Mouse (Mus musculus) midbrain, embryonic 16.5 days (tissue): ENCODE measurements around the gene Ankrd11. TPM values are rescaled to one million over a fixed set of nuclear protein-coding genes. Genes with fewer than 3 reads are reported as not detected.

Experiments used
- ATAC-seq: fragments of 200-750 bp; cut with Nextera tagmentation; 2 replicates; pipeline ENCODE4 v1.8.0; 2017; ENCODE audit warnings: moderate TSS enrichment
- H3K27ac ChIP-seq: fragments of 300-500 bp; sonication (generic); 2 replicates; pipeline ENCODE4 v1.5.1; 2014; ENCODE audit warnings: mild to moderate bottlenecking, low read length, mixed read lengths
- H3K27me3 ChIP-seq: fragments of 300-500 bp; sonication (generic); 2 replicates; pipeline ENCODE4 v1.6.1; 2014; ENCODE audit warnings: low read depth, low read length, mixed read lengths; ENCODE audit not compliant: control insufficient read depth, insufficient read depth
- H3K36me3 ChIP-seq: fragments of 300-500 bp; sonication (generic); 2 replicates; pipeline ENCODE4 v1.6.1; 2014; ENCODE audit warnings: mild to moderate bottlenecking, low read length, moderate library complexity, mixed read lengths; ENCODE audit not compliant: control insufficient read depth, insufficient read depth
- H3K4me1 ChIP-seq: fragments of 300-500 bp; sonication (generic); 2 replicates; pipeline ENCODE4 v1.6.1; 2014; ENCODE audit warnings: mild to moderate bottlenecking, low read length, mixed read lengths; ENCODE audit not compliant: control insufficient read depth, insufficient read depth
- H3K4me2 ChIP-seq: fragments of 300-500 bp; sonication (generic); 2 replicates; pipeline ENCODE4 v1.6.1; 2014; ENCODE audit warnings: mild to moderate bottlenecking, low read length, mixed read lengths
- H3K4me3 ChIP-seq: fragments of 300-500 bp; sonication (generic); 2 replicates; pipeline ENCODE4 v1.5.1; 2014; ENCODE audit warnings: low read depth, mild to moderate bottlenecking, low read length, moderate library complexity, mixed read lengths
- H3K9ac ChIP-seq: fragments of 300-500 bp; sonication (generic); 2 replicates; pipeline ENCODE4 v1.6.1; 2014; ENCODE audit warnings: low read depth, low read length, mixed read lengths
- H3K9me3 ChIP-seq: fragments of 300-500 bp; sonication (generic); replicated peaks from 2 replicates; pipeline ENCODE4 v1.6.1; 2014; ENCODE audit warnings: mild to moderate bottlenecking, low read length, mixed read lengths; ENCODE audit not compliant: control insufficient read depth, poor library complexity, severe bottlenecking
- WGBS: fragments of 180-500 bp; shearing (Covaris S2); extraction: QIAGEN DNeasy Blood & Tissue Kit; methylation state at CpG from one replicate; pipeline ENCODE4 v1.1.7; 2014; 5-methylcytosine and 5-hydroxymethylcytosine counted together
- polyA plus RNA-seq: library from polyadenylated mRNA; unstranded; fragments of >200 nt; fragmentation: Nextera tagmentation; extraction: Ambion mirVana; gene quantifications from 2 replicates; pipeline ENCODE4 v1.2.1, GENCODE M21; 2015

The Ankrd11 gene
- polyA plus RNA-seq, 1 experiment from 2014 or later, result 23.2 TPM

- H3K27ac ChIP-seq, result no peak overlapping the region
- WGBS, result 82% methylated on average over 6 of the region's 6 CpGs
- H3K9me3 ChIP-seq, result no peaks in the 10 kb centered on the region
Measured at GRCm38 (mm10) chr8:122924091-122924490, 118.0 kb downstream of the Ankrd11 start.

GRCm38 (mm10) chr8:122923431-122924090 is 118.5 kb downstream of the Ankrd11 start:
- 55% methylated on average over 7 of the region's 7 CpGs for WGBS
- ATAC-seq, result no peak
- H3K9ac ChIP-seq, result no peak overlapping the region
- H3K4me2 ChIP-seq, result no peak overlapping the region
- H3K9me3 ChIP-seq, result no peaks in the 10 kb centered on the region
- H3K4me3 ChIP-seq, result no peak overlapping the region
- peaks cover 47% of the 10 kb centered on the region for H3K4me1 ChIP-seq
- no peaks in the 10 kb centered on the region for H3K36me3 ChIP-seq
- no peaks in the 10 kb centered on the region for H3K27me3 ChIP-seq
- H3K27ac ChIP-seq, result 0 out of 2 replicates have a peak overlapping the region, but pooled peaks have one; percentile 14

More at GRCm38 (mm10) chr8:122924091-122924490, 118.0 kb downstream of the Ankrd11 start:
- H3K4me3 ChIP-seq, result no peak overlapping the region
- no peak overlapping the region for H3K4me2 ChIP-seq
- H3K9ac ChIP-seq, result no peak overlapping the region
- ATAC-seq, result no peak
- peaks cover 43% of the 10 kb centered on the region for H3K4me1 ChIP-seq
- no peaks in the 10 kb centered on the region for H3K27me3 ChIP-seq
- no peaks in the 10 kb centered on the region for H3K36me3 ChIP-seq

DNA sequence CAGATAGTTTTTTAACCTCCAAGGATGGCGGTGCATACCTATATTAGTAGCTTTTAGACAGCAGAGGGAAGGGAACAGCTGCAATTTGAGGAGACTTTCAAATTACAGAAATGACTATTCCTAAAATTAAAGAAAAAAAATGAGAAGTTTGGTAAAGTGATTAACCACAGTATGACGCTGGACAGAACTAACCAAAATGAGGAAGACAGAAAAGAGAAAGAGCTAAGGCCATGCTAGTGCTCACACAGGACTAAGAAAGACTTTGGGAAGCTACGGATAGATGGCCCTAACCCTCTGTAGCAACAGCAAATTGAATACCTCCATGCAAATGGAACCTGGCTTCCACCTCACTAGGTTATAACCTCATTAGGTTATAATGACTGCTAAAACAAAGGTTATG is 119.1 kb downstream of the Ankrd11 start:
- Histone ChIP-seq H3K9me3 (no peaks in the 10 kb centered on the region), H3K9ac (no peak overlapping the region), H3K36me3 (no peaks in the 10 kb centered on the region), H3K4me1 (peaks cover 52% of the 10 kb centered on the region), H3K4me3 (no peak overlapping the region), H3K27me3 (no peaks in the 10 kb centered on the region), H3K4me2 (no peak overlapping the region), H3K27ac (no peak overlapping the region)
- WGBS, result 88% methylated on average over 3 of the region's 3 CpGs
- ATAC-seq, result no peak

DNA sequence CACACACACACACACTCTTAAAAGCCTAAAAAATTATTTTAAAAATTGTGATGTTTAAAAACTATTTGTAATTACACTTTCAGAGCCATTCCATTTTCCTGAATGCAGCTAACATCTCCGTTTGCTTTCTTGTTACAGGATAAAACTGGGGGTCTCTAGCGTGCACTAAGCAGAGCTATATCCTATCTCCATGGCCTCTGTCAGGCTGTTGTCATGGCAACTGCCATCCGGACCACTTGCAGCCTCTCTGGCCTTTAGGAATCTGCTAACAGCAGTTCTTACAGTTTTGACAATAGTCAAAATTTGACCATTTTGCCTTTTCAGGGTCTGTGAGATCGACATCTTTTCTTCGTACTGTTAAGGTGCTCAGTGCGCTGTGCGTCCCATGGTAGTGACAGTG is 121.2 kb downstream of the Ankrd11 start:
- peaks cover 61% of the 10 kb centered on the region for H3K4me1 ChIP-seq
- no peaks in the 10 kb centered on the region for H3K27me3 ChIP-seq
- H3K4me3 ChIP-seq, result no peak overlapping the region
- no peaks in the 10 kb centered on the region for H3K9me3 ChIP-seq
- peak overlapping the region; percentile 48 for H3K27ac ChIP-seq
- ATAC-seq, result peak; percentile 79; the same call in 1 of the 2 replicates
- H3K36me3 ChIP-seq, result no peaks in the 10 kb centered on the region
- 41% methylated on average over 7 of the region's 7 CpGs for WGBS
- peak overlapping the region; percentile 32 for H3K4me2 ChIP-seq
- no peak overlapping the region for H3K9ac ChIP-seq

- H3K27ac ChIP-seq, result no peak overlapping the region
- H3K9me3 ChIP-seq, result no peaks in the 10 kb centered on the region
- H3K27me3 ChIP-seq, result no peaks in the 10 kb centered on the region
- peaks cover 53% of the 10 kb centered on the region for H3K4me1 ChIP-seq
- no peaks in the 10 kb centered on the region for H3K36me3 ChIP-seq
- ATAC-seq, result no peak
- no peak overlapping the region for H3K4me3 ChIP-seq
- WGBS, result 72% methylated on average over 7 of the region's 7 CpGs
- H3K9ac ChIP-seq, result no peak overlapping the region
- no peak overlapping the region for H3K4me2 ChIP-seq
Measured at GRCm38 (mm10) chr8:122918438-122919107, 123.5 kb downstream of the Ankrd11 start.

DNA sequence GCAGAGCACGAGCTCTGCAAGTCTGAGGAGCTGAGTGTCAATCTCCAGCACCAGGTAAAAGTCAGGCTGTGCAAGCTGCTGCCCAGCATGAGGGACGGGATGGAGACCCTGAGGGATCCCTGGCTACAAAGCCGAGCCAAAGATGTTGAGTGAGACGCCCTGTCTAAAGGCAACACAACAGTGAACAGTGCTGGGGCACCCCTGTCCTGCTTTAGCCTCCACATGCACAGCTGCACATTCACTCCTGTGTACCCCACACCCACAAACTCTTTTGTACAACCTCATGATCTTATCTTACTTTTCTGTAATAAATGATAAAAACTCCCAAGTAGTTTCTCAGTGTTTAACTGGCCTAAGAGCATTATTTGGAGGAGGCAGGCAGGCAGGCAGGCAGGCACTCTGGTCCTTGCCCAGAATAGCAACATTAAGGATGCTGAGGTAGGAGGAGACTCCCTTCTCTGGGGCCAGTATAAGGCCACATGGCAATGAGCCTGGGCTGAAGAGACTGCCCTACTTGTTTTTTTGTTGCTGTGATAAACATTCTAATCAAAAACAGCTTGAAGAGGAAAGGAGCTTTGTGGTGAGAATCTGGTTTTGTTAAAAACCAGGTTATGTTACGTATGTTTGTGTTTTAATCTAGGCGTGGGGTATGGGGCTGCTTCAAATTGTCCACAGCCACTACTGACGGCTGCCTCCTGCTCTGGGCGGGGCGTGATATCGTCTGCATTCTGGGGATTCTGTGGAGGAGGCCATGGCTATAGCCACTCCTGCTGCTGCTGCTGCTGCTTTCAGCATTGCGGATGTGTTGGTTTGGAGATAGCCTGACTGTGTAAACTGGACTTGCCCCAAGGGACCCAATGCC is 124.3 kb downstream of the Ankrd11 start:
- no peak for ATAC-seq
- Histone ChIP-seq H3K4me2 (no peak overlapping the region), H3K9me3 (no peaks in the 10 kb centered on the region), H3K9ac (no peak overlapping the region), H3K4me3 (no peak overlapping the region), H3K27ac (peak overlapping the region; percentile 38; the same call in 1 of the 2 replicates), H3K27me3 (no peaks in the 10 kb centered on the region), H3K36me3 (no peaks in the 10 kb centered on the region), H3K4me1 (peaks cover 47% of the 10 kb centered on the region)
- 66% methylated on average over 11 of the region's 11 CpGs for WGBS

GRCm38 (mm10) chr8:122916766-122917165 is 125.3 kb downstream of the Ankrd11 start:
- Histone ChIP-seq H3K4me3 (no peak overlapping the region), H3K4me1 (peaks cover 39% of the 10 kb centered on the region), H3K27ac (no peak overlapping the region), H3K4me2 (no peak overlapping the region), H3K27me3 (no peaks in the 10 kb centered on the region), H3K9me3 (no peaks in the 10 kb centered on the region), H3K36me3 (no peaks in the 10 kb centered on the region), H3K9ac (no peak overlapping the region)
- 74% methylated on average over 3 of the region's 3 CpGs for WGBS
- ATAC-seq, result no peak

DNA sequence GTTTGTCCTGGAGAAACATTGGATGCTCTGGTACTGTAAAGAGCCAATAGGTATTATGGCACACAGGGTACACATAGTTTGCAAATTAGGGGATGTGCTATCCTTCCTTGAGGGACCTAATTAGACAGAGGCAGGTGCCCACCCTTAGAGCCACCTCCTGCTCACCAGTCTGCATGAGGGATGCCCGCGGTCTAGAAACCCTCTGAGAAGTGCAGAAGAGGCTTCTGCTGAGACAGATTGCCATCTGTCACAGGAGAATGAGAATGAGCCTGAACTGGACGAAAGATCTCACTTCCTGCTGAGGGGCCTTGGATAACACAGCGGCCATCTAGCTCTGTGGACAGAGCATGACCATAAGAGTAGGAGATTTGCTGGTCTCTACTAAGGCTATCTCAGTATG is 129.2 kb downstream of the Ankrd11 start:
- H3K9ac ChIP-seq, result no peak overlapping the region
- no peak overlapping the region for H3K4me2 ChIP-seq
- no peak for ATAC-seq
- no peaks in the 10 kb centered on the region for H3K27me3 ChIP-seq
- 84% methylated on average over 4 of the region's 4 CpGs for WGBS
- no peaks in the 10 kb centered on the region for H3K36me3 ChIP-seq
- no peak overlapping the region for H3K4me3 ChIP-seq
- no peaks in the 10 kb centered on the region for H3K9me3 ChIP-seq
- H3K27ac ChIP-seq, result no peak overlapping the region
- peaks cover 8% of the 10 kb centered on the region for H3K4me1 ChIP-seq
